Mouse (Mus musculus) liver, embryonic 14.5 days (tissue): ENCODE results near the gene Cntn2.

Experiments
- CTCF ChIP-seq: IDR thresholded peaks from 2 replicates; pipeline ENCODE4 v1.5.1; 2016; ENCODE audit warnings: antibody characterized with exemption, low read depth, control low read depth
- EP300 ChIP-seq: IDR thresholded peaks from 2 replicates; pipeline ENCODE4 v1.6.1; 2016; ENCODE audit warnings: antibody characterized with exemption, low read depth

DNA sequence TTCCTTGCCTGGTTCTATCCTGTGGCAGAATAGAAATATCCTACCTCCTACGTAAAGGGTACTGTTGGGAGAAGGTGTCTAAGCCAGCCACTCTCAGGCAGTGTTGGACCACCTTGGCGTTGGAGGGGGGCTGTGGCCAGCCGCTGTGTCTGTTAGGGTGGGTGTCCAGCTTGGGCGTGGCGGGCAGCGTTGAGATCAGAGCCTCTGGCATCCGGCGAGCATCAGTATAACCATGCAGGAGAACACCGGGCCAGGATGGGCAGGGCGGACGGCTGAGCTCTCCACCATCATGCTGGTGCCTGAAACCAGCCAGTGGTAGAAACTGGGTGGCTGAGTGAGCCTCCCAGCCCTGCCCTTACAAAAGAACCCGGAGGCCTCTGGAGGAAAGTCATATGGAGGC lies 27.7 kb downstream of the Cntn2 start:
- TF ChIP-seq CTCF (no peak), EP300 (no peak)
